Mouse (Mus musculus): ENCODE data around the gene Gm9745.
"Not testable (repeated sequence)": the region's sequence is repeated elsewhere in the genome, so short reads cannot be mapped to it uniquely, and the experiment has no call there.

DNA sequence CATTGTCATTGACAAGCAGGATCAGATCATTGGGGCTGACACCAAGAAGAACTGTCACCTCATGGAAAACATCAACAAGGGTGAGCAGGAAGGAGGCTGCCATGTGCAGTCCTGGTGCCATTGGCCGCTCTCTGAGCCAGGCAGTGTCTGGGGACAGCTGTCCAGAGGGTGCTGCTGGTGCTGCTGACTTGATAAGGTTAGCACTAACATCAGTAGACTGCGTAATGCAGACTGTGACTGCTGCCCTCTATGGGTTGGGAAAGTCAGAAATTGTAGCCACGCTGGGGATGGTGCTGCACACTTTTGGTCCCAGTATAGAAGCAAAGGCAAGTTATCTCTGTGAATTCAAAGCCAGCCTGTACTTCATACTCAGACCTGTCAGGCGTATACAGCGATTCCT, 8.8 kb upstream of the Gm9745 start:
- TF ChIP-seq CTCF (IDR thresholded peaks at IDR 0.05); EP300 (IDR thresholded peaks at IDR 0.05; ENCODE audit: insufficient read depth, low read depth, low read length): not testable (repeated sequence)

Data from heart, adult 2 months (tissue).